Mouse (Mus musculus) small intestine, adult 2 months (tissue): Measurements from ENCODE around the gene Dchs2.

ENCODE experiments used
- CTCF ChIP-seq: fragments of 200-500 bp; IDR thresholded peaks from 2 replicates; pipeline ENCODE4 v1.5.1; 2012; ENCODE audit warnings: low read depth, mild to moderate bottlenecking, control low read depth, inconsistent platforms, low read length, moderate library complexity, mixed read lengths; ENCODE audit not compliant: insufficient replicate concordance, insufficient read length; ENCODE audit errors: extremely low read depth
- POLR2A ChIP-seq: fragments of 200-500 bp; IDR thresholded peaks from 2 replicates; pipeline ENCODE4 v1.6.1; 2012; ENCODE audit warnings: low read depth, mild to moderate bottlenecking, control low read depth, inconsistent platforms, low read length, moderate library complexity

GRCm38 (mm10) chr3:83185527-83185926 is 57.8 kb downstream of the Dchs2 start:
- TF ChIP-seq POLR2A = no peak
- no peak for TF ChIP-seq CTCF
